Comparison of ENCODE assay signal across 8 mouse cellular contexts in genomic region chr11:97804841-97805661, GRCm38 (mm10). TPM values are rescaled to one million over a fixed set of nuclear protein-coding genes. Genes with fewer than 3 reads are reported as not detected.
DNase-seq lines count a peak whose midpoint lies in the region; ATAC-seq and TF ChIP-seq lines count a peak whose summit lies in the region.

No protein-coding gene starts in this region.

- DNase-seq in kidney, adult 18-20 months: peak; percentile 48
- no peak for DNase-seq in kidney, adult 11 months
- peak; percentile 90 for DNase-seq in brain, embryonic 14.5 days (ENCODE audit: low read depth)
- no peak for DNase-seq in hindbrain, embryonic 10.5 days (ENCODE audit: low spot score)
- DNase-seq in thymus, postnatal 0 days (ENCODE audit: low spot score): no peak
- no peak for DNase-seq in left cerebral cortex, adult 11 months (ENCODE audit: low spot score)

- peaks cover 83% of the 10 kb centered on the region for H3K4me1 ChIP-seq in hindbrain, embryonic 10.5 days (replicated peaks)
- peaks cover 92% of the 10 kb centered on the region for H3K4me1 ChIP-seq in liver, embryonic 15.5 days (replicated peaks)

- ATAC-seq in liver, embryonic 15.5 days (ENCODE audit: insufficient read depth): no peak
- ATAC-seq in megakaryocyte-erythroid progenitor cell, adult 5-6 weeks (replicated peaks; ENCODE audit: low FRiP score, low TSS enrichment, poor library complexity, severe bottlenecking): no peak

- no peak overlapping the region for H3K9ac ChIP-seq in liver, embryonic 15.5 days

- peaks cover 33% of the 10 kb centered on the region for H3K36me3 ChIP-seq in hindbrain, embryonic 10.5 days
- peaks cover 6% of the 10 kb centered on the region; the same call in 1 of the 2 replicates for H3K36me3 ChIP-seq in liver, embryonic 15.5 days (replicated peaks)

- peak overlapping the region; percentile 26; the same call in 1 of the 2 replicates for H3K4me3 ChIP-seq in hindbrain, embryonic 10.5 days
- no peak overlapping the region for H3K4me3 ChIP-seq in liver, embryonic 15.5 days (replicated peaks)

- H3K27me3 ChIP-seq in hindbrain, embryonic 10.5 days (ENCODE audit: insufficient read depth, poor library complexity, severe bottlenecking): no peaks in the 10 kb centered on the region
- peaks cover 8% of the 10 kb centered on the region for H3K27me3 ChIP-seq in liver, embryonic 15.5 days

- TF ChIP-seq CTCF in brain, embryonic 14.5 days (IDR thresholded peaks at IDR 0.05; ENCODE audit: borderline replicate concordance, extremely low read depth, insufficient read depth, insufficient read length): no peak

- peak overlapping the region; percentile 68 for H3K27ac ChIP-seq in hindbrain, embryonic 10.5 days
- peak overlapping the region; percentile 45; the same call in 1 of the 2 replicates for H3K27ac ChIP-seq in liver, embryonic 15.5 days (replicated peaks)

- WGBS in hindbrain, embryonic 10.5 days: 38% methylated on average over 9 of the region's 9 CpGs
- 34% methylated on average over 9 of the region's 9 CpGs for WGBS in liver, embryonic 15.5 days (ENCODE audit: insufficient replicate concordance)

- TF ChIP-seq POLR2A in brain, embryonic 14.5 days (IDR thresholded peaks at IDR 0.05; ENCODE audit: borderline replicate concordance, extremely low read depth, insufficient read depth, insufficient read length, poor library complexity, severe bottlenecking): no peak

- H3K9me3 ChIP-seq in hindbrain, embryonic 10.5 days: no peaks in the 10 kb centered on the region
- H3K9me3 ChIP-seq in liver, embryonic 15.5 days (replicated peaks): no peaks in the 10 kb centered on the region

- H3K4me2 ChIP-seq in liver, embryonic 15.5 days: peak overlapping the region; percentile 11; the same call in 1 of the 2 replicates

RNA-seq across cellular contexts. Expression of gene Lasp1, which starts 6.3 kb away (rescaled TPM):
- polyA plus RNA-seq in brain, embryonic 14.5 days (2012; rRNA removed): 91.7 and 139 TPM in 2 replicates
- polyA plus RNA-seq in hindbrain, embryonic 10.5 days (2016; fragmentation: Nextera tagmentation; extraction: Ambion mirVana): 77.7 and 90.1 TPM in 2 replicates
- 31.4 and 36.7 TPM in 2 replicates for polyA plus RNA-seq in liver, embryonic 15.5 days (2015; fragmentation: Nextera tagmentation; extraction: Ambion mirVana)
- total RNA-seq in megakaryocyte-erythroid progenitor cell, adult 5-6 weeks (2014; fragmentation: Nextera tagmentation): 15.7 and 20.4 TPM in 2 replicates
- total RNA-seq in megakaryocyte-erythroid progenitor cell, adult 5-6 weeks (2017): 56.3 and 63.5 TPM in 2 replicates
- 98.7 and 108 TPM in 2 replicates for polyA plus RNA-seq in thymus, postnatal 0 days (2015; fragmentation: Nextera tagmentation; extraction: Ambion mirVana)

RNA-seq across cellular contexts. Expression of gene Rpl23, which starts 22.8 kb away (rescaled TPM):
- 396 and 444 TPM in 2 replicates for polyA plus RNA-seq in brain, embryonic 14.5 days (2012; rRNA removed)
- 381 and 439 TPM in 2 replicates for polyA plus RNA-seq in hindbrain, embryonic 10.5 days (2016; fragmentation: Nextera tagmentation; extraction: Ambion mirVana)
- 185 and 242 TPM in 2 replicates for polyA plus RNA-seq in liver, embryonic 15.5 days (2015; fragmentation: Nextera tagmentation; extraction: Ambion mirVana)
- total RNA-seq in megakaryocyte-erythroid progenitor cell, adult 5-6 weeks (2014; fragmentation: Nextera tagmentation): 2,091 and 2,156 TPM in 2 replicates
- total RNA-seq in megakaryocyte-erythroid progenitor cell, adult 5-6 weeks (2017): 1,518 and 2,802 TPM in 2 replicates
- 766 and 768 TPM in 2 replicates for polyA plus RNA-seq in thymus, postnatal 0 days (2015; fragmentation: Nextera tagmentation; extraction: Ambion mirVana)

RNA-seq across cellular contexts. Expression of gene 1700001P01Rik, which starts 29.3 kb away (rescaled TPM):
- 0.46 and 0.69 TPM in 2 replicates for polyA plus RNA-seq in brain, embryonic 14.5 days (2012; rRNA removed)
- polyA plus RNA-seq in hindbrain, embryonic 10.5 days (2016; fragmentation: Nextera tagmentation; extraction: Ambion mirVana): 0.37 and 0.80 TPM in 2 replicates
- polyA plus RNA-seq in liver, embryonic 15.5 days (2015; fragmentation: Nextera tagmentation; extraction: Ambion mirVana): not detected in 2 replicates
- 0.89 TPM in 1 of 2 replicates, not detected in the other for total RNA-seq in megakaryocyte-erythroid progenitor cell, adult 5-6 weeks (2014; fragmentation: Nextera tagmentation)
- 2.4 TPM in 1 of 2 replicates, not detected in the other for total RNA-seq in megakaryocyte-erythroid progenitor cell, adult 5-6 weeks (2017)
- polyA plus RNA-seq in thymus, postnatal 0 days (2015; fragmentation: Nextera tagmentation; extraction: Ambion mirVana): 0.44 TPM in 1 of 2 replicates, not detected in the other

RNA-seq across cellular contexts. Expression of gene B230217C12Rik, which starts 35.5 kb away (rescaled TPM):
- polyA plus RNA-seq in brain, embryonic 14.5 days (2012; rRNA removed): 26.7 and 27.3 TPM in 2 replicates
- polyA plus RNA-seq in hindbrain, embryonic 10.5 days (2016; fragmentation: Nextera tagmentation; extraction: Ambion mirVana): 10.0 and 12.3 TPM in 2 replicates
- polyA plus RNA-seq in liver, embryonic 15.5 days (2015; fragmentation: Nextera tagmentation; extraction: Ambion mirVana): 0.30 and 0.39 TPM in 2 replicates
- total RNA-seq in megakaryocyte-erythroid progenitor cell, adult 5-6 weeks (2014; fragmentation: Nextera tagmentation): 0.45 and 1.7 TPM in 2 replicates
- 0.91 TPM in 1 of 2 replicates, not detected in the other for total RNA-seq in megakaryocyte-erythroid progenitor cell, adult 5-6 weeks (2017)
- polyA plus RNA-seq in thymus, postnatal 0 days (2015; fragmentation: Nextera tagmentation; extraction: Ambion mirVana): 4.5 and 5.0 TPM in 2 replicates

RNA-seq across cellular contexts. Expression of gene Cwc25, which starts 38.7 kb away (rescaled TPM):
- 19.7 and 21.2 TPM in 2 replicates for polyA plus RNA-seq in brain, embryonic 14.5 days (2012; rRNA removed)
- polyA plus RNA-seq in hindbrain, embryonic 10.5 days (2016; fragmentation: Nextera tagmentation; extraction: Ambion mirVana): 19.4 and 20.6 TPM in 2 replicates
- polyA plus RNA-seq in liver, embryonic 15.5 days (2015; fragmentation: Nextera tagmentation; extraction: Ambion mirVana): 5.4 and 5.8 TPM in 2 replicates
- 17.7 and 18.9 TPM in 2 replicates for total RNA-seq in megakaryocyte-erythroid progenitor cell, adult 5-6 weeks (2014; fragmentation: Nextera tagmentation)
- total RNA-seq in megakaryocyte-erythroid progenitor cell, adult 5-6 weeks (2017): 20.4 and 23.3 TPM in 2 replicates
- 17.7 and 18.5 TPM in 2 replicates for polyA plus RNA-seq in thymus, postnatal 0 days (2015; fragmentation: Nextera tagmentation; extraction: Ambion mirVana)

Comparison
In these comparisons a context has a peak if more than half of its experiments do, and no peak if none do; other contexts are left out.
1. DNase-seq: peak in kidney, adult 18-20 months (single experiment) and brain, embryonic 14.5 days (single experiment); none in kidney, adult 11 months (single experiment), hindbrain, embryonic 10.5 days (single experiment), thymus, postnatal 0 days (single experiment) and left cerebral cortex, adult 11 months (single experiment).